Mouse (Mus musculus) layer of hippocampus, adult 18-20 months (tissue): Measurements from ENCODE around the gene Tpst2. TPM values are rescaled to one million over a fixed set of nuclear protein-coding genes. Genes with fewer than 3 reads are reported as not detected.

Experiments used
- DNase-seq, 2 experiments: peaks; one replicate each; pipeline ENCODE4 v3.0.0; 2022; ENCODE audit warnings: low spot score in 2 of 2
- total RNA-seq, 2 experiments: library from RNA; stranded (reverse); gene quantifications; 2 replicates each; pipeline ENCODE4 v1.2.3; 2021

The Tpst2 gene
- total RNA-seq, 2 experiments from 2014 or later: 37.0 to 40.5 TPM

DNA sequence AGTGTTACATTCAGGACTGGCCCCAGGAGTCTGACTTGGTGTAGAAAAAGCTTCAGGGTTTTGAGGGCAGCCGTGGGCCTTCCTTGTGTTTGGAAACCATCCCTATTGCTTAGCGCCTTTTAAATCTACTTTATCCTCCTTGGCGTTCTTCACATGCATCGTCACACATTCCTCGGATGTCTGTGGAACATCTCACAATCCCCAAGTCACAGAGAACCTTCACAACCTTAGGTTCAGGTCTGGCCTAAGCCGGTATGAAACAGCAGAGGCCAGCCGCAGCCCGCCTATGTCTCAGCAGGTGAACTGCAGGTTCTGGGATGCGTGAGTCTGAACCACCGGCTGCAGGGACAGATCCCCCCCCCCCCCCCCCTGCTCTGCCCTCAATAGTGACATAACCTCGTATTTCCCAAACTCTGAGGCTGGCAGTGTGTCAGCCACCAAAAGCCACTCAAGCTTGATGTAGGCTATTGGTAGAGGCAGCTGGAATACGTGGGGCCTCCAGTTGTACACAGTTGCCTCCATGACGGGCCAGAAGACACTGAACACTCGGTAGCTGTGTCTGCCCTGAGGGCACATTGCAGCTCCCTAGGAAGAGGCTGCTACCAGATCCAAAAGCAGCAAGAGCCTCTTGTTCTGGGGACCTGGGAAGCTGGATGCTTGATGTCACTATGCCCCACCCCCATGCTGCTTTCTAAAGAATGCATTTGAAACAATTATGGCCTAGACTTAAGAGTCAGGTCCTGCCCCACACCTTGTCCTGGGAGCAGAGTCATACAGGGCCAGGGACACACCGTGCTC, 4.6 kb downstream of the Tpst2 start:
- DNase-seq: no peak

DNA sequence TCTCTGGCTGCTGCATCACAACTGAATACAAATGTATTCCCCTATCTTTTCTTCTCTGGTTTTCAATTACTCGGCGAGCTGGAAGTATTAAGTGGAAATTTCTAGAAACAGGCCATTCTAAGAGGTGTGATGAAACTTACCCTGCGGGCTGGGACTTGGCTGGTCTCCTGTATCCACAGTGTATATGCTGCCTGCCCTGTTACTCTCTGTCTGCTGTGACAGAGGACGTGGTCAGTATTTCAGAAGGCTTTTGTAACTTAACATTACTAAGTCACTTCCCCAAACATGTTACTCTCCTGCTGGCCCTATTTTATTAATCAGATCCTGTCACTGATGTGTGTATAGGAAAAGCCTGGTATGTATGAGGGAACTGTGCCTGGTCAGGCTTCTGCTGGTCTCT, 5.2 kb downstream of the Tpst2 start:
- no peak for DNase-seq

DNA sequence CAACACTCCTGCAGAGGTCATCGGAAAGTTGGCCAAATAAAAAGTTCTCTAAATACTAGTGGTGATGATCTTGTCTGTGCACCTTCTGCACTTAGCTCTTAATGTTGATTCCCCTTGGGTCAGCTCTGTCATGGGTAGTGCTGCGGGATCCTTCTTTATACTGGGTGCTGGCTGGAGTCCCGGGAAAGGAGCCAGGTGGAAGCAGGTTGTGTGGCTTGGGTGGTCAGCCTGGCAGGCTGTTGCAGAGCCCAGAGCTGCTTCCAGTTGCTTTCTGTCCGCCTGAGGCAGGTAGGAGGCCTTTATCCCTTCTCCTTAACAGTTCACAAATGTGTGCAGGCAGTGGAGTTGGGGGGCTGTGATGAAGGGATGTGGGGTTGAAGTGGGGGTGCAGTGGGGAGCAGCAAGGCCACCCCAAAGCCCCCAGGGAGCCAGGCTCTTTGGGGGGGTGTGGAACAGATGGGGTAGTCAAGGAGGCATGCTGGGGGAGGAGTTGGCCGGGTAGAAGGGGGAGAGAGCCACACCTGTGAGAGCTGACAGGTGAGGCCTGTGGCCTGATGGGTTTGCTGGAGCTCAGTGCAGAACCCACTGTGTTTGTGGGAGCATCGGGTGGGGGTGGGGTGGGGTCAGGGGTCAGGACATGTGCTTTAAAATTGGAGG, 5.8 kb downstream of the Tpst2 start:
- no peak for DNase-seq

DNA sequence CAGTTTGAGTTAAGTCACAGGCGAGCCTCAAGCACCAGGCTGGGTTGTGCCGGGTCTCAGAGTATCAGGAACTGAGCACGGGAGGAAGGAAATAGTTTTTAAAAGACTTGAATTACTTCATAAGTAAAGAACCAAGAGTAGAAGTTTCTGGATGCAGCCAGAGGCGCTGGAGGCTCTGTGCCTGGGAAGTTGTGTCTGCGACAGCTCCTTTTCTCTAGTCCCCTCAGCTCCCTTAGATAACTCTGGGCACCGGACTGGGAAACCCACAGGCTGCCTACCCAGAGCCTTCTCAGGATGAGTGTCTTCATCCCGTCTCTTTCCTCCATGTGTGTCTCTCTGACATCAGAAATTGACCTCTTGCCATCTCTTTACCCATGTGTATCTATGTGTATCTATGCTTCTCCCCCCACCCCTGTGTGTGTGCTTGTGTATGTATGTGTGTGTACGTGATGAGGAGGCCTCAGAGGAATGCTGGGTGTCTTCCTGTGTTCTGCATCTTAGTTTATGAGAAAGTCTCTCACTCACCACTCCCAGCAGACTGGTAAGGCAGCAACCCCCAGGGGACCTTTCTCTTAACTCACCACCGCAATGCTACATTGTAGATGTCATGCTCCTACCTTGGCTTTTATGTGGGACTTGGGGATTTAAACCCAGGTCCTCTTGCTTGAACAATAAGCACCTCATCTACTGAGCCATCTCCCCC, 6.4 kb downstream of the Tpst2 start:
- no peak for DNase-seq

DNA sequence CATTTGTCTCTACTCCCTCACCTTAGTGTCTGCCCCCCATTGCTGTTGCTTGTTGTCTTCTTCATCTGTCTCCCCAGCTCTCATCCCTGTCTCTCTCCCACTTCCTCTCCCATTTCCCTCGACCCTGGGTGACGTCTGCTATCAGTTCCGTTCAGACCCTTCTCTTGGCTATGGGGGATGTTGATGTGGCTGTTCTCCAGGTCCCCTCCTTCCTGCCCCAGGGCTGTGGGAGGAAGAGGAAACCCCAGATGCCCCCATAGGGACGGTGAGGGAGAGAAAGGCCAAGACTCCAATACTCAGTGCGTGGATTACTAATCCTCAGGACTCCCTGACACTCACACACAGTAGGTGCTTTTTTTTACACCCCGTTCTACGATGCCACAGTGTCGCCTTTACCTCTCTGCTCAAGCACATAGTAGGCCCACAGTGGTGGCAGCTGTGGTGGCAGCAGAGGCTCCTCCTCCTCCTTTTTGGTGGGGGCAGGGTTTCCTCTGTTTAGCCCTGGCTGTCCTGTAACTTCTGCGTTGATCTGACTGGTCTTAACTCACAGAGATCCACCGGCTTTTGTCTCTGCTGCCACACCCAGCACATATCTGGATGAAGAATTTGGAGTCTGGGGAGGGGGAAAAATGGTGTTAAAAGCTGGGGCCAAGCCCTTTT, 7.2 kb downstream of the Tpst2 start:
- no peak for DNase-seq

DNA sequence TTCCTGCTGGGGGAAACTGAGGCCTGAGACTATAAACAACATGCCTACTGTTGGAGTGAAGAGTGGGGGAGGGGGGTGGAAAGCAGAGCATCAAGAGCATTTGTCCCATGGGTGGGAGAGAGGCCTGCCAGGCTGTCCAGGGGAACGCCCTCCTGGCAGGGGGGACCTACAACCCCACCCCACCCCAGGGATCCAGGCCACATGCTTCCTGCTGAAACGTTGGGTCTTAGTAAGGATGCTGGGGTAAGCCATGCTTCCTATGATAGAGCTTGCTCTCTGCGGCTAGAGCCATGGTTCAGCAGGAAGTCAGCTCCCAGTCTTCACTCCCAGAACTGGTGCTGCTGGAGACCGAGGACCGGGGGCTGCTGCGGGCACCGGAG, 7.7 kb downstream of the Tpst2 start:
- no peak for DNase-seq

DNA sequence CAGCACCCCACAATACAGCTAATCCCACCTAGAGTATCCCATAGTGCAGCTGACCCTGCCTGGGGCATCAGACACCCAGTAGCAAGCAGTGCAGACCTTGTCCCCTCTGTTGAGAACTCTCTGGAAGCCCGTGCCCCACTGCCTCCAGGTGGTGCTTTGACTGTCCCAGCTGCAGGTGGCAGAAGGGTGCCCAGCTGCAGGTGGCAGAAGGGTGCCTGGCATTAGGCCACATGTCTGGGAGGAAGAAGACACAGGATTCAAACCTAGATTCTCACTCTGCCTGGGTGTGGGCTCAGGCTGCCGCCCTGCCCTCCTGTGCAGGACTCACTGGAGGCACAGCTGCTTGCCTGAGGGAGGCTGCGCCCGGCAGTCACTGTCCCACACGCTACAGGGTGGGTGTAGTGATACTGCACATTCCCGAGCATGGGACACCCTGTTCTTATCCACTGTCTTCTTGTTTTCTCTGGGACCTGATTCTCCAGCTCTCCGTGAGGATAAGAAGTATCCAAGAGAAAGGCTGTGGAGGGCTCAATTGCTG, 9.1 kb downstream of the Tpst2 start:
- DNase-seq: no peak

DNA sequence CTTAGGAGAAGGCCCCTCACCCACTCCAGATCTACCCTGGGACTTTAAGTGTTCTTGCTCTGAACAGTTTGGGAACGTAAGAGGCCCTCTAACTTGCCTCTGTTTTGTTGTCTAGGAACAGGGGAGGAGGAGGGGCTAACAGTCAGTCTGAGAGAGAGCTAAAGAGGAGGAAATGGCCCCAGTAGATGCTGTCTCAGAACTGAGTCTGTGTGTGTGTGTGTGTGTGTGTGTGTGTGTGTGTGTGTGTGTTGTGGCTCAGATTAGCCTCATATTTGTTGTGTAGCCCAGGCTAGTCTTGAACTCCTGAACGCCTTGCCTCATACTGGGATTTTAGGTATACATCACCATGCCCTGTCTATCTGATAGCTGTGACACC, 10.1 kb downstream of the Tpst2 start:
- DNase-seq: no peak

DNA sequence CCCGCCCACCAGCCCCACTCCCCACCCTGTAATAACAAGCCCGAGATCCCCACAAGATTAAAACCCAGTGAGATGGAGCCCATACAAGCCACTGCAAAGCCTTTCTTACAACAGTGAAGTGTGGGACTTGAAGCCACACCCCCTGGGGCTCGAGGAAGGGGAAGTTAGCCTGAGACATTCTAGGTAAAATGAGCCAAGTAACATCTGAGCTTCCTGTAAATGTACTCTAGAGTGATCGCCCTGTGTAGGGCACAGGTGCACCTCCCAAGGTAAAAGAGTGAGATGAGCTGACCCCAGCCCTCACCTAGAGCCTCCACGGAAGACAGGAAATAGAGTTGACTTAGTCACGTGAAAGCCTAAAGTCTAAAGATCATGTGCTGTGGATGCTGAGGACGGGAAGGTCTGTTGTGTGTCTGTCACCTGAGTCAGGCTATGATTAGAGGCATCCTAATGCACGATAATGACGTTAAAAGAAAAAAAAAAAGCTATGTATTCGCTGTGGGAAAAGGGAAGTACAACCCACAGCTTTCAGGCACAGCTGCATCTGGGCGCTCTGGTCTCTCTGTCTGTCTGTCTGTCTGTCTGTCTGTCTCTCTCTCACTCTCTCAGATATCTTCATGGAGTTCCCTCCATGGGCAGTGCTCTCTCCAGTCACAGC, 10.6 kb downstream of the Tpst2 start:
- no peak for DNase-seq

DNA sequence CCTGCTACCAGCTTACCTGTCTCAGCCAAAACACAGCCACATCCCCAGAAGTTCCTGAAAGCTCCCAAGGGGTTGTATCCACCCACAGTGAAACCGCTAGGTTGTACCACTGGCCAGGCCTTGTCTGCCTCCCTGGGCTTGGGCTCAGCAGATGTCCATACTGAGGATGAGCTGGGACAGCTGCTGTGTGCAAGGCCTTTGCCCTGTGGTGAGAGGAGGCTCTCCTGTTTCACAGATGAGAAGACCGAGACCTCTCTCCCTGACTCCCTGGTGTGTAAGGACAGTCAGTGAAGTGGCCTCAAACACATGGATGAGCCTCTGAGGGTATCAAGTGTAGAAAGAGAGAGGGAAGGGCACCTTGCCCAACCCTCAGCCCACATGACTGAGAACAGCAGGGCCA, 11.2 kb downstream of the Tpst2 start:
- DNase-seq: no peak

DNA sequence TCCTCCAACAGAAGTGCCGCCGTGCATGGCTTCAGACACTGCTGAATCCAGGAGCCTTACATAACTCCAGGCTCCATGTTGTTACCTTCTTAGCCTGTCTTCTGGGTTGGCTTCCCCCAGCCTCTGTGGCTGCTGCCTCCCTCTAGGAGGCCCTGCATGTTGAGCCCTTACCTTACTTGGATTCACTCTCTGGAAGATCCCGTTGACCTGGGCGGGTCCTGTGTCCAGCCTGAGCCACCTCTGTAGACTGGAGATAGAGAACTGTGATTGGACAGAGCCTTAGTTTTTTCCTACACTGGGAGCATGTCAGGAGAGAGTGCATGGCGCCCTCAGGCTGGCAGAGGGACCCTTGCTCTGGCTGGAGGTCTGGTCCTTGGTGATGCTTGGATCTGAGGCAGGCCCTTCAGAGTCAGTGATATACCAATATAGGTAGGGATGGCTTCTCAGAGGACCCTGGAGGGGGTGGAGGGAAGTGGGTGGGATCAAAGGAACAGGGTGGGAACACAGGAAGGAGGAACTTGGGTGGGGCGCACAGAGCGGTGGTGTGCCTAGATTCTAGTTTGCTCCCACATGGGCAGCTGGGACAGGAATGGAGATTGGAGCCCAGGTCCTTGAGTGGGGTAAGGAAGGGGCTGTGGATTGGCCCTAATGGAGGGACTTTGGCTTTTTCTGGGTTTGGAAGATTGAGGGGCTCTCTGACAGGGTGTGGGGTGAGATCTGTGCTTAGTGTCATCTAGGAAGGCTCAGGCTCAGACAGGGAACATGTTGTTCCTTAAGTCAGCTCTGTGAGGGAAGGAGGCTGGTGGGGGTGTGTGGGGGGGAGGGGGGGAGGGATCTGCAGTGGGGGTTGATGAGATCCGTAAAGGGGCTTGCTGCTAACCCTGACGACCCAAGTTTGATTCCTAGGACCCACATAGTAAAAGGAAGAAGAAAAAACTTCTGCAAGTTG, 12.0 kb downstream of the Tpst2 start:
- DNase-seq: no peak

DNA sequence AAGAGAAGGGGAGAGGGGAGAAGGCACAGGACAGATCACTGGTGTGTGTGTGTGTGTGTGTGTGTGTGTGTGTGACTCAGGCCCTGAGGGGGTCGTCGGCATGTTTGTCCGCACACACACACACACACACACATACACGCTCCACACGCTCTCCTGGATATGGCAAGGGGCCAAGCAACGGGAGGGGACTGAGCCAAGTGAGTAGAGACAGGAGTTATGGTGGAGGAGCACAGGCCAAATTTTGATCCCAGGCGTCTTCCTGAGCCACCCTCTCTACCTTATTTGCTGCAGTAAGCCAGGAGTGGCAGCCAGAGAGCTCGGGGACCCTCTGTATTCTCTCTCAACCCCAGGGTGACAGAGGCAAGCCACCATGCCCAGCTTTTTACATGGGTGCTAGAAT, 12.7 kb downstream of the Tpst2 start:
- no peak for DNase-seq

DNA sequence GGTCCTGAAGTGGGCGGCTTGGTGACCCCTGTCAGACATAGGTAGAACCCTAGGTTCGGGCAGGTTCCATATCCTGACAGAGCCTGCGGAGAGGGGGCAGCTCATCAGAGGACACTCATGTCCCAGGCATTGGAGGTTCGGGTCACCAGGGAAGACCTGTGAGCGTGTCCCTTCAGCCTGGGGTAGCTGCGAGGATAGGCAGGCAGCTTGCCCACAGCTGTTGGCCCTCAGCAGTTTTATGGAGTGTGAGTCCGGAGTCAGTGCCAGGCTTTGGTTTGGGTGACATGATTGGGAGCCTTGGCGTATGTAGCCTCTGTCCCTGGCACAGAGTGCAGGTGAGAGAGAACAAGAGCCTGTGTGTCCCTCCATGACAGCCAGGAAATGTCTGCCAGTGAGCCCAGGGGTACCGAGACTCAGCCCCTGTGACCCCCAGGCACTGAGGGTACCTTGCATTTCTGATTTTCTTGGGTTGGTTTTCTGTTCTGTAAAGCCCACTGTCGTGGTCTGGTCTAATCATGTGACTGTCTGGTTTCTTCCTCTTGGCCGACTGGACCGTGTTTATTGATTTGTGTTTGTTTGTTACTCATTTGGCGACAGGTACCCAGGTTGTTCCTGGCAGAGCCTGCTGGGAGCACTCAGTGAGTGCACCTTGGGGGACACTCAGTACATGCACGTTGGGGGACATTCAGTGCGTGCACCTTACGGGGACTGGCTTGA, 13.5 kb downstream of the Tpst2 start:
- DNase-seq: no peak

DNA sequence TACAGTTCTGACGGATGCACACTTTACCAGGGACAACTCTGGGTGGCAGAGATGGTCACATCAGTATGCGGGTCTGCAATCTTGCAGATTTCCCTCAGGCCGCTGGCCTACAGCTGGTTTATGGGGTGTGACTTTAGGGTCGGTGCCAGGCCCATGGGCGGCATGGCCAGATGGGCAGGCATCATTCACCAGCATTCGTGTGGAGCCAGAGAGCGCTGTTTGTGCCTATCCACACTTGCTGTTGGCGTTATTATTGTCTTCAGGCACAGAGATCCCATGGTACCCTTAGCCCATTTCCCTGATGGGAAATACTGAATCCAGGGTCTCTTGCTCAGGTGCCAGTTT, 14.0 kb downstream of the Tpst2 start:
- no peak for DNase-seq

DNA sequence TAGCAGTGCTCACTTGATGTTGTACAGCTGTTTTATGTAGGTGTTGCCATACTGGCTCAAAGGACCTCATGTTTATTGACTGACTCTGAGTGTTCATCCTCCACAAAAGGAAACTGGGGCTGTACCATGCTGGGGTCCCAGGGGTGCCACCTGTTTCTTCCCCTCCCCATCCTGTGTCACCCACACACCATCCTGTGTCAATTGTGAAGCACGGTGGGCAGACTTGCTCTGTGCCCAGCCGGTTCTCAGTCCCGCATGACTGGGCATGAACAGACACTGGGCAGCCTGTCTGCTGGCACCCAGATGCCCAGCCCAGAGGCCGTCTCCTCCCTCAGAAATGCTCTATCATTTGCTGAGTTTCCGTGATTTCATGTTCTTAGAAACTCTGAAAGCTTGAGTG, 15.4 kb downstream of the Tpst2 start:
- no peak for DNase-seq

DNA sequence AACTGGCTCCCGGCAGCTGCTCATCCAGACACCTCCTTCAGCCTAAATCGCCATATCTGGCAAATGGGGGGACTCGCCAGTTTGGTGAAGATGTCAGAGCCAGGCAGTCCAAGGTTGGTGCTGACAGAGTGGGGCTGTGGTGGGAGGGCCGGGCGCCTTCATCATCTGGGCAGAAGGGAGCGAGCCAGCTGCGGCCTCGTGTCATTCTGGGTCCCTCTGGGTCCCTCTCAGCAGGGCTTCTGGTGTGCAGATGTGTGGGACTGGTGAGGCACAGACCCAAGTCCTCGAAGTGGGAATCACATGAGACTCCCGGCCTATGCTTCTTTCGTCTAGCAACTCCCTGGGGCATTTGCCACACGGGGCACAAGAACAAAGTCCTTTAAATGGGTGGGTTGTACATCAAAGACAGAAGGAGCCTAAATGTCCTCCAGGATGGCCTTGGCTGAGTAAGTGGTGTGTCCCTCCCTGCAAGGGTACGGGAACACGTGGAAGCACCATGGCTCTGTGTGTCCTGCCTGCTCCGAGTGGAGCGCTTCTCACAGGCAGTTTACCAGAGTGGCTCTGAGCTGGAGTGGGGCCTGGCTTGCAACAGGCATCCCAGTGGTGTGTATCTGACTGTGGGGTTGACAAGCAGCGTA, 16.0 kb downstream of the Tpst2 start:
- no peak for DNase-seq

DNA sequence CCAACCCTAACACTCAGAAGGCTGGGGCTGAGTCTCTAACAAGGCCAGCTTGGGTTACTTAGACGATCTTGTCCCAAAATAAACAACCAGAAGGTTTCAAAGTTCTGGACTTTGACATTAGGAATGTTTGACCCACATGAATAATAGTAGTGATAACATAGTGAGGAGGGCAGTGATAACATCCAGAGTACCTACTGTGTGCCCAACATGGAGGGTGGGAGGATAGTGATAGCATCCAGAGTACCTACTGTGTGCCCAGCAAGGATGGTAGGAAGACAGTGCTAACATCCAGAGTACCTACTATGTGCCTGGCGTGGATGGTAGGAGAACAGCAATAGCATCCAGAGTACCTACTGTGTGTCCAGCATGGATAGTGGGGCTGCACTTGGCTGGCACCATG, 17.3 kb downstream of the Tpst2 start:
- DNase-seq: no peak

DNA sequence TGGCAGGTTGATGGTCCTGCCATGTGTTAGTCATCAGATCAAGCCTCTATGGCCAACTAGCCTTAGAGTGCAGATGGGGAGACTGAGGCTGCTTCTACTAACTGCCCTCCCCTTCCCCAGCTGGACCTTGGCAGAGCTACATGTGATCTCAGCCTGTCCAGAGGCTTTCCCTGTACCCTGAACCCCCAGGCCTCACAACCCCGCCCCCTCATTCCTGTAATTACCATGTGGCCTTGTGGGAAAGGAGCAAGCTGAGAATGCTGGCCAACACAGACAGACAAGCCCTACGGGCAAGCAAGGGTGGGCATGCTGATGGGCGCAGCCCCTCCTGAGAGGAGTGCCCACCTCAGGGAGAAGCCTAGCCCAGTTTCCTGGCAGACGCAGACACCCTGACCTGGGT, 18.2 kb downstream of the Tpst2 start:
- no peak for DNase-seq

DNA sequence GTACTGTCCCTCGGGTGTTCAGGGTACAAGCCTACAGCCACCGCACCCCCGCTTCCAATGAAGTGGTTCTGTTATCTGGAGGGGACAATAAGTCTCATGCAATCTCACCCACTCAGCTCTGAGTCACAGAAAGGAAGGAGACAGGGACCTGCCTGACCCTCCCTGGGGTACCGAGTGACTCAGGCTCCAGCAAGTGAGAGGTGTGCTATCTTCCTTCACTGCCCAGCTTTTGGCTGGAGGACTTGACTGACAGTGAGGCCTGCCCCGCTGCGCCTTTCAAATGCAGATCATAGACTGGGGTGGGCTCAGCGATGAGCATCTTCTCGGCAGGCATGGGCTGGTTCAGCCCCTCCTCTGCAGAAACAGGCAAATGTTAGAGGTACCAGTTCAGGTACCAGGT, 18.7 kb downstream of the Tpst2 start:
- no peak for DNase-seq
